Mouse (Mus musculus) layer of hippocampus, adult 8-10 months (tissue): ENCODE measurements at regions not wholly inside any gene's neighbourhood (a gene's known extent, or its start where the extent isn't known, plus 50 kb on each side); places are given as distances from the start of the nearest gene placed in this dataset.
A peak's percentile ranks its signal among the peaks of the same experiment; 100 is the strongest.
"Not testable (repeated sequence)": the region's sequence is repeated elsewhere in the genome, so short reads cannot be mapped to it uniquely, and the experiment has no call there.

ENCODE experiments used
- DNase-seq, 2 experiments: peaks; one replicate each; pipeline ENCODE4 v3.0.0; 2022; ENCODE audit warnings: low spot score in 2 of 2

DNA sequence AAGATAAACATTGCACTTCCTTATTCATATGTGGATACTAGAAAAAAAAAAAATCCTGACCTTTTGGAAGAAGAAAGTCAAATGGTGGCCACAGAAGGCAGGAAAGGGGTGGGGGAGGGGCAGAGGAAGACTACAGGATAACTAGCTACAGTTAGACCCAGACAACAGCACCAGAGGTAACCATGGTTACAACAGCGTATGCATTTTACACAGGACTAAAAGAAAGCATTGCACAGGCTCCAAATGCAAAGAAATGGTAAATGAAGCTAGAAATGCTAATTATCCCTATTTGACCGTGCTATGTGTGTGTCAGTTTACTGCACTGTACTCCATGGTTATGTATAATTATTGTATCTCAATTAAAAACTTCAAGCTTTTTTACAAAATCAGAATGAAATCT, 158.4 kb downstream of the Cartpt start:
- no peak for DNase-seq

DNA sequence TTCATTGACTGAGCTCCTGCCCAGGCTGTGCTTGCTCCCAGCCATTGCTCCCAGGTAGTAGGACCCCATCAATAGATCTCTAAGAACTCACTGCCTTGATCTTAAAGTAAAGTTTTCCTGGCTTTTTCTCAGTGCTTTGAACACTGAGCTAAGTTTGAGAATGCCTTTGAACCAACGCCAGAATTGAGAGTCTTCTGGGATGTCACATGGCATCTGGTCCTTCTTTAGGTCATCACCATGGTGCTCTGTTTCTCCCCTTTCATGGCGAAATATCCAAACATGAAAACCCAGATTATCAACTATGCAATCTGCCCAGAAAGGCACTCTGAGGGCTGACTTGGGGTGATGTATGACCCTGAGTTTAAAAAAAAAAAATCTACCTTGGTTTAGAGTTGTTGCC, 158.9 kb downstream of the Cartpt start:
- no peak for DNase-seq

DNA sequence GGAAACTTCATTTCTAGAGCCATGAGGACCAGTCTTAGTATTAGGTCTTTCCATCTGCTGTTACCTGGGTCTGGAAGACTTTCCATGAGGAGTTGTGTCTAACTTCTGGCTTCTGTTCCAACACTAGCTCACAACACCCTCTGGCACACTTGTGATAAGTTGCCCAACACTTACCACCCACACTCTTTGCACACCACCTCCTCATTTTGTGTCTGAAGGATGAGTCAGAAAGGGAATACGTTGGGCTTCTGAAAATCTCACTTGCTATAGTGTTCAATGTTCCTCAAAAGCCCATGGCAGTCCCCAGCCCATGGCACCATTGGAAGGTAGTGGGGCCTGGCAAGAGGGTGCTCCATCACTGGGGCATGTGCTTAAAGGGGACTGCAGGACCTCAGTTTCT, 161.5 kb downstream of the Cartpt start:
- no peak for DNase-seq

DNA sequence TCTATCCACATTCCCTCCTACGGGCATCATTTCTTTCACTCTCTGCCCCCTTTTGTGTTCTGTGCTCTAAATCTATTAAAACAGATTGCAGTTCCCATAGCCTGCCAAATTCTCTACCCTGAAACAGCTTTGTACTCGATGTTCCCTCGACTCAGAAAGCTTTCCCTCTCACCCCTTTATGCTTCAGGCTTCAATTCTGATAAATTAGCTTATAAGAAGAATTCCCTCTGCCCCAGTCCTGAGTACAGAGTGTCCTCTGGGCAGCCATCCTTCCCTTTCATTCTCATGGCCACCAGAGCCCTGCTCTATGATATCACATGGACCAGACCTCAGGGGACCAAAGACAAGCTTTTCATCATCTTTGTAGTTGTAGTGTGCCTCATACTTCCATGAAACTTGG, 163.6 kb downstream of the Cartpt start:
- DNase-seq = peak; percentile 48 to 50

DNA sequence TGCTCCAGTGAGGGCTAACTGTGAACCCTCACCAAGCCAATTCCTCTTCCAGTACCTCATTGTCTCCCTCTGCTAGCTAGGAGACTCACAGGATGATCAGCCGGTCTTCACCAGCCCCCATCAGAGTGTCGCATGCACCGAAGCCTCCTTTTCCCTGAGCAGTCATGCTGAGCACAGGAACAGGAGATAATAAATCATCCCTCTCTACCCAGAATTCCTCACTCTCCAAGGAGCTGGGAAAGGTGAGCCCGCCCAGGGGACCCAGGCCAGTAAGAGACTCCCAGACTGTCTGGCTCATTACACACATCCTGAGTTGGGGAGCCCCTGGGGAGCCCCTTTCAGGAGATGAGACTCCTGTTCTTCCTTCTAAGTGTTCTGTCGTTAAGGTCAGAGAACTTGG, 171.7 kb downstream of the Cartpt start:
- no peak for DNase-seq

DNA sequence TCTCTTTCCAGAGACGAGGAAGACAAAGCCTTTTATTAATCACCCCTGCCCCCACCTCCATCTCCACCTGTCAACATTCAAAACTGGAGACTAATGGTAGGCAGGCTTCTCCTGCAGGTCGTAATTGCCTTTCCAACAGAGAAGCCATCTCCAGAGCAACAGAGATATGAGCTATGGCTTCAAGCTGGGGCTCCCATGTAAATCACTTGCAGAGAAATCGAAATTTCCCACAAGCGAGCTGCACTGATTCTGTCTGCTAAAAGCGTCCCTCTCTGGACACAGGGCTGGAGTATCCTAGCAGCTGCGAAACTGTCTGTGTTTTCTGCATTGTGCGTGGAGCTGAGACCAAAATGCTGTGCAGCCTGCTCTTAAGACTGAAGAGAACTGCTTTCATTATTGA, 176.6 kb downstream of the Cartpt start:
- peak in 1 of 2 experiments; percentile 13 for DNase-seq

DNA sequence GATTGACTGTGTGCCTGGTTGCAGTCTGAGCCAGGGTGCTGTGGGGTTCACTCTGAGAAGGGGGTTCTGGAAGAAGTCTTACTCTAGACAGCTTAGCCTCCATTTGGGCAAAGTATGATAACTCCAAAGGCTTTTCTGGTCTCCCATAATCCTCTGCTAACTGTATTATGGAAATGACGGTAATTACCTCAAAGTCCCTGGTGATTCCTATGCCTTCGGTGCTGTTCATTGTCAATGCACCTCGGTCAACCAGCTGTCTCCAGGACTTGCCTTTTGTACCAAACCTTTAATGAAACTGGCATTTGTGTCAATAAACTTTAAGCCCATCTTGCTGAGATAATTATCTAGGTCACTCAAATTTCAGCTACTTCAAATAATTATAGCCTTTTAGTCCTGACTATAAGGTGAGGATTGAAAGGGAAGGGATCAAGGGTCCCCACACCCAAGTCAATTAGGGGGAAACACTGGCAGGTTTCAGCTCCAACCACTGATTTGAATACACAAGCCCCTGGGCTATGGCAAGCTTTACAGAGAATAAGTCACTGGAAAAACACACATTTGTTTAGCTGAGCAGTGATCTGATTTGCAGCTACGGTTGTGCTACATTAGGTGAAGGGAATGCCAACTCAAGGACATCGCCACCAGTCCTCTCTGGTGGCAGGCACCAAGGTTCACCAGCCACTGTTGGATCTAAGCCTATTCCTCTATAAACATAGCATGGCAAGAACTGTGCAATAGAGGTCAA, 177.5 kb downstream of the Cartpt start:
- no peak for DNase-seq

DNA sequence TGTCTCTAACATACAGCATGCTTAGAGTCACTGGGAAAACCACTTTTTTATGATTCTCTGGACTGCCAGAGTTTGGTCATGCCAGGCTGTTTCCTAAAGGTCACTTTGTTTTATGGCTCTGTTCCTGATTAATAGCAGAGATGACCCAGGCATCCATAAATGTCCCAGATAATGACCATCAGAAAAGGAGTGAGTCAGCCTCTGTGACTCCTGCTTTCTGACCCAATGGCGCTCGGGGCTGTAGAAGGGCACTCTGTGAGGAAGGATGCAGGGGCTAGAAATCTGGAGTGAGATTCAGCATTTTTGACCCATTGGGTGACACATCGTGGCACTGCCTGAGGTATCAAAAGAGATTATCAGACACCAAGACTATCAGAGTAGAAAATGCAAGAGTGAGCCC, 180.3 kb downstream of the Cartpt start:
- no peak for DNase-seq

DNA sequence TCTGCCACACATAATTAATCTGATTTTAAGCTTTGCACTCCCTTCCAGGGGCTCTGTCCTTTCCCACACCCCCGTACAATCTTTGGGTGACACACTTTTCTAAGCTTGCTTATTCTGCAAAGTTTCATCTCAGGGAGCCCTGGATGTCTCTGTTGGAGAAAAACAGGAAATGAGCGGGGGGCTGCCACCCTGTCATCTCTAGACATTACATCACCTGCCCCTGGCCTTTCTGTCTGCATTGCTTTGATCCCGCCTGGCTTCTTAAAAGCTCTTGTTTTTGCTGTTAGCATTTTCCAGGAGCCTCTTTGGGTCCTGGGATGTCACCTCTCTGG, 180.2 kb upstream of the Map1b start:
- no peak for DNase-seq

DNA sequence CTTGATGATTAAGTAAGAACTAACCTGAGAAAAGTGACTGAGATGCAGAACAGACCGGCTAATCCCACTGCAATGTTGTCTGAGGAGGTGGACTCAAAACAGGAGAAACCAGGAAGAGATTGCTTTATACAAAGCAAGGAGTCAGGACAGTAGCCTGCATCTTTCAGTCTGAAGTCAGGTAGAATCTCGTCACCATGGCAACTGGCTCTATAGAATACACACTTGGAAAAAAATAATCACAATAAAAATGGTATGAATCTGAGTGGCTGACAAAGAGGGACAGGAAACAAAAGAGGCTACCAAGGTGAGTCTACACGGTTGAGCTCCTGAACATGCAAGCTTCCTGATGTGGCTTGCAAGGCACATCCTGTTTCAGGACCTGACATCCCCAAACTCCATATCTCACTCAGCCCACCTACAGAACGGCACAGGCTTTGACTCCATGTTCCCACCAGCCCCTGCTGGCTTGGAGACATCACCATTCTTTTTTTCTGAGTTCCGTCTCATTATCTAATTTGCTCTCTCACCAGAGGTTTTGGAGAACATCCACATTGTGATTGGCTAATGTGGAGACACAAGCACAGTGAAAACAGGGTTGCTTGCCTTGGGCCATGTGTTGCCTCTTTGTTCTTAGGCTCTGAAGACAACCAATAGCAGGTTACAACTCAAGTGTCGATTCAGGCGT, 179.7 kb upstream of the Map1b start:
- DNase-seq = no peak

DNA sequence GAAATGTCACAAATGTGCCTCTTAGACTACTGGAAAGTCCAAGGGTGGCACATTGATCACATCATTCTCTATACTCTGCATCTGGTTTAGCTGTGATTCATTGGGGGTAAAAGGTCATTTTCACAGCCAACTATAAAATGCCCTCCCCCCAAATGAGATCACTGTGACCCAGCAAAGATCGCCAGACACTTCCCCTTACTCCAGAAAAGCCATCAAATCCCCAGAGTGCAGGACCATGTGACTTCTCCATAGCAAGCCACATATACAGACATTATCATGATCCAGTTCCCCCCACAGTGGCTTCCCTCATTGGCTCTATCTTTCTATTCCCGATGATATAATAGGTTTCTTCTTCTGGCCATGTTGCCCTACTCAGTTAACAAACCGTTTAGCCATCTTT, 163.6 kb upstream of the Map1b start:
- no peak for DNase-seq

DNA sequence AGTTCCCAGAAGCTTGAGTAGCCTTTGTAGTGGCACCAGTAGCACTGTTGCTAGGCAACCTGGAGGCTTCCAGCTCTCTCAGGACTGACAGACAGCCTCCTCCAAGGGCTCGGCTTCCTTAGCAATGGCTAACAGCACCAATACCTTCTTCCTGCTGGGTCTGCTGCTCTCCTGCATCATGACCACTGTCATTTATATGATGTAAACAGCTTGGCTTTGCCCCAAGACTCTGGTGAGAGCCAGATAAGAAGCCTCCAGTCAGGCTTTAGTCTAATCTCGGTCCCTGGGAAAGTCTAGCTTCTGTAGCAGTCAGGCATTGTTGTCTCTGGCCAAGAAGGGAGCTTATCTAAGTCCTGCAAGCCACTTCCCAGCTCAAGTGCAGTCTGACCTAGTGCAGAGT, 163.1 kb upstream of the Map1b start:
- no peak for DNase-seq

DNA sequence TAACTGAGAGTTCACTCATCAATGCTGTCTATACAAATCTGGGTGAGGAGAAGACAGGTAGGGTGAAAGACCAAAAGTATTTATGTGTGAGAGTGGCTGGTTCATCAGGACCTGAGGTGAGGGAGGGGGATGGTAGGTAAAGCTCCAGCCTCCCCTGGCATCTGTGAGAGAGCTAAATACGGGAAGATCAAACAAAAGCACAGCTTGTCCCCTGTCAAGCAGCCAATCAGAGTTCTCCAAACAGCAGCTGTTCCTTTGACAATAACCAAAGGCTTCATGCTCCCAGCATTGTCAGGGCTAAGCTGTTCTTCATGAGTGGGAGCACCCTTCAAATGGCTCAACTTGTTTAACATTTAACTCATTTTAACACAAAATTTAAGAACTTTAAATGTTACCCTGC, 160.1 kb upstream of the Map1b start:
- peak; percentile 73 to 77 for DNase-seq

DNA sequence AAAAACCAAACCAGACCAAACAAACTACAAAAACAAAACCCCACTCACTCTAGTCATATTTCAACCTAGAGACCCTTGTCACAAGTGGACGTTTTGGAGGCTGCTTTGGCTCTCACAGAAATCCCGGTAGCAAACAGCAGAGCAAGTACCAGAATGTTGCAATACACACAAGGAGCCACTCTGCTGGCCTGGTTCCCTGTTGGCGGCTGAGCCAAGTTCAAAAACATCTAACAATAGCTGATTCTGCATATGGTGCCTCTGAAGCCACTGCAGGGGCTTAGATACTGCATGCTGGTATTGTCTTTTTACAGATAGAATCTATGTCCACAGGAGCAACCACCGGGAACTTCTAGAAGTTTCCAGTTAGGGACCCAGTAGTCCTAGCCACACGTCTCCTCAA, 159.6 kb upstream of the Map1b start:
- peak; percentile 66 to 81 for DNase-seq

DNA sequence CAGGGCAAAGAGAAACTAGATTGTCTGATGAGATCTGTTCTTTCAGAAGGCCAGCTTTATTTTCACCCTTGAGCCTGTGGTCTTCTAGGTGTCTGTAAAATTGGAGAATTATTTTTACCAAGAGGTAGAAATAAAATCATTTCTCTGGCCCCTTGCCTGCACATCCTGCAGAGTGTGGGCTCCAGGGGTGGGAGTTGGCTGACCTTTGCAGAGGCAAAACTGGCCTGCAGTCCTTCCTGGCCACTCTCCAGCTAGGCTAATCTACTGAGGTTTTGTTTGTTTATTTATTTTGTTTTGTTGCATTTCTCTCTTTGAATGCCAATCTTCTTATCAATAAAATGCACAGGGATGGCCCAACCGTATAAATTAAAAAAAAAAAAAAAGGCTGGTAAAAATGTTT, 156.4 kb upstream of the Map1b start:
- DNase-seq = no peak

DNA sequence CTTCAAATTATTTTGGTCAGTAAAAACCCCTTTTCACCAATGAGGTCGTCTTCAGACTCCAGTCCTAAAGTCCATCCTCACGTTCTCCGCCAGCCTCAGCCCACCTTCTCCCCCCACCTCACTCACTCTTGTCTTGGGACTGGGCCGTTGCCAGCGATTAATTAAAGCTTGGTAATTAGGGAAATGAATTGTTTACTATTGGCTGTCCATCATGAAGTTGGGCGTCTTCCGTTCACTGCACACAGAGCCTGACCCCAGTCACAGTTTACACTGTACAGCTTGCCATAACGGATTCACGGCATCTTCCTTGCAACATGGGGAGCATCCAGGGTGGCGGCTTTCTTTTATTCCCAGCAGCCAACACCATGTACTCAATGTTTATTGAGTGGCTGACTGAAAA, 155.4 kb upstream of the Map1b start:
- DNase-seq = no peak

DNA sequence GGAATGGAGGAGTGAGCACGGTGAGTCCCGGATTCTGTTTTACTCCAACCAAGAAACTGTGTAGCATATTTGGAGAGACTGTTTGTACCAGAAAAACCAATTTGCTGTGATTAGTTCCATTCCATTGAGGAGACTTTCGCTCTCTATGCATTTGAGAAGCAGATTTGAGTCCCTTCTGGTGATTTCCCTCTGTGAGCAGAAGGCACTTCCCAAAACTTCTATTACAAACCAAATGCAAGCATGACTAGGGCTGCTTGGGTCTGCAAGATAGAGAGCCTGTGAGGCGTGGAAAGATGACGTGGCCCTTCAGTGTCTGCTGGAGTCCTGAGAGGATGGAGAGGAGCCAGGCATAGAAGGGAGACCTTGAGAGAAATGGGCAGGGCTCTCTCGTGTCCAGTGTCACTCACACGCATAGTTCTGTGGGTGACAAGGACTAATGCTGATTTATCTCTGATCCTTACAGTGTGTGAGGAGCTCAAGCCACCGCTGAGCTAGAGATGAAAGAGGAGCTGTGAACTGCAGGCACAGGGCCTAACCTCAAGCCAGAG, 153.7 kb upstream of the Map1b start:
- DNase-seq = peak; percentile 32 to 35

DNA sequence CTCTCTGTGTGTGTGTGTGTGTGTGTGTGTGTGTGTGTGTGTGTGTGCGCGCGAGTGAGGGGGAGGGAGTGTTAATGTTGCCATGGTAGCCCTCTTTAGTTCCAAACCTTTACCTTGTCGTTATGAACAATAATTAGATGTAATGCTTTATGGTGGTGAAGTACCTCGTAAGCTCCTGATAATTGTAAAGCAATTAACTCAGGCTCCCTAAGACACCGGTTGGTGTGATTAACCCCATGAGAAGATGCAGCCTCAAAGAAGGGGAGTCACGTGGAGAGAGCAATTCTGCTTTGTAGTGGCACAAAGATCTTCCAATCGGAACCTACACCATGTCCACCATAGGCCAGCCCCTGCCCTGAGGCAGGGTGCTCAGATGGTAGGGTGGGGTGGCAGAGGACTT, 152.3 kb upstream of the Map1b start:
- DNase-seq = no peak

DNA sequence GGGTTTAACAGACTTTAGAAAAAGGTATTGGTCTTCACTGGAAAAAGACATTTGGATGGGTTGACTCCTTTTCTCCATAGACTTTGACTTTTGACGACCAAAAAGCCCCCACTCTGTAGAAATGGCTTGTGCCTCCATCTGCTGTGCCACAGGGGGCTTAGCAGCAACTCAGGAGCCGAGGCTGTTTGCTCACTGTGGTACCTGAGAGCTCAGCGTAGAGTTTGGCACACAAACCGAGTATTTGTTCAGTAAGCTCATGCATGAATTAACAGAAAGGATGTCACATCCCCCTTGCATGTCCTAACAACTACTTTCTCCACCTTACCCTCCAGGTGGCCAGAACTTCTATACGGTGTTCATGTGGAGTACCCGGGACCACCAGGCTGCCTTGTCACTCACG, 149.7 kb upstream of the Map1b start:
- no peak for DNase-seq

DNA sequence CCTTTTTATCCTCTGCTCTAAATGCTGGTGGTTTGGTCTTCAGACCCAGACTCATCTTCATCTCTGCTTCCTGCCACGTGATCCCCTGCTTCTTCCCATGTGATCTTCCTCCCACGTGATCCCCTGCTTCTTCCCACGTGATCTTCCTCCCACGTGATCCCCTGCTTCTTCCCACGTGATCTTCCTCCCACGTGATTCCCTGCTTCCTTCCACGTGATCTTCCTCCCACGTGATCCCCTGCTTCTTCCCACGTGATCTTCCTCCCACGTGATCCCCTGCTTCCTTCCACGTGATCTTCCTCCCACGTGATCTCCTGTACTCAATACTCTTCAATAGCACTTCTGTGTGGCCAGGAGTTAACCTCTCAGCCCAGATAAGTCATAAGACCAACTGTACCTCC, 147.1 kb upstream of the Map1b start:
- not testable (repeated sequence) for DNase-seq

DNA sequence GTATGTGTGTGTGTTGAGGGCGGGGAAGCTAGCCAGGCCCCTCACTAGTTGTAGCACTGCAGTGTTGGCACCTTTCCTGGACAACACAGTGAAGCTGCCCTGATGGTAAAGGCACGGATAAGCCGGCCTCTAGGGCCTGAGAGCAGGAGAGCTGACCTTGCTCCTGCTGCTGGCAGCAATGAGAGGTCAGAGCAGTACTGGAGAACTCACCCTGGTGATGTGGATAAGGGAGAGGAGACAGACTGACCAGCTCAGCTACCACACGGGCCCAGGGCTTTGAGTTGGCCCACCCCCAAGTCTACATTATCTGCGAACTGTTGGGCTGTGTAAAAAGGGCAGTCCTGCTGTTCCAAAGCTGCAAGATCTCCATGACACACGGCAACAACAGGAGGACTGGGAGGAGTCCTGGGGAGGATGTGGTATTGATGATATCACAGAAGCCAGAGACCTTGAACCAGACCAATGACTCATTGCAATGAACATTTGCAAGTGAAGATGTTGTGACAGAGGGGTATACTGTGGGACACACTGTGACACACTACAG, 131.4 kb upstream of the Map1b start:
- no peak for DNase-seq

DNA sequence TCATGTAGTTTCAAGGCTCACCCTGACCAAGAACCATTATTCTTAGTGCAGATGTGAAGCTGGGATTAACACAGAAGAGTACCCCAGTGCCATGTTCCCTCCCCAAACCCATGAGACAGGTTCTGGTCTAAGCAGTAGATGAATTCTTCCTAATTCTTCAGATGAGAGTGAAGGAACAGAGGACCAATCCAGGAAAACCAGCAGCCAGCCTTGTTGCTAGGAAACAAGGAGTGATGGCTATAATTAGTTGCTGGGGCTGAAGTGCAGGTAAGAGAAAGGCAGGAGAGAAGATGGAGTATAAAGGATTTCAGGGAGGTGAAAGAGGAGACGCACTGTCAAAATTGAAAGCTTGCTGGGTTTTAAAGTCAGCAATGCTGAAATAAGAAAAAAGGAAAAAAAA, 128.4 kb upstream of the Map1b start:
- no peak for DNase-seq

DNA sequence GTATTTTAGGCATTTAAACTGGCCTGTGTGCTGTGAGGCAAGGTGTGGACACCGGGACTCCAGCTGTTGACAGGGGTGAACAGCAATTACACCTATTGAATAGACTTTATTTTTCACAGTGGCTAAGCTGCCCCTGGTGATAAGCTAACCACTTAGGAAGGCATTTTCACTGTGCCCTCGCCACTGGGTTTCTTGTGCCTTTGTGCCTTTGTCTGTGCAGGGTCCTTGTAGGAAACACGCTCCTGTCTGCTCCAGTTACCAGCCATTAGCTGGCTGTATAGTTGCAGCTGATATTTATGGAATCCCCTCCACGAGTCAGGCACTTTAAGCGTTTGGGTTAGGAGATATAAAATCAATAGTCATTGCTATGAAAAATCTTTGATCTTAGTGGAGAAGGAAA, 126.5 kb upstream of the Map1b start:
- DNase-seq = no peak
